Mouse (Mus musculus) spleen, adult 2 months (tissue): ENCODE measurements at regions not wholly inside any gene's neighbourhood (a gene's known extent, or its start where the extent isn't known, plus 50 kb on each side); places are given as distances from the start of the nearest gene placed in this dataset.

Source experiments
- CTCF ChIP-seq: fragments of 200-500 bp; IDR thresholded peaks from 2 replicates; pipeline ENCODE4 v1.5.1; 2011; ENCODE audit warnings: mild to moderate bottlenecking, inconsistent platforms; ENCODE audit not compliant: insufficient read depth, insufficient read length, insufficient replicate concordance; ENCODE audit errors: extremely low read depth
- POLR2A ChIP-seq: fragments of 200-500 bp; IDR thresholded peaks from 2 replicates; pipeline ENCODE4 v1.6.1; 2011; ENCODE audit warnings: low read depth, low read length, inconsistent platforms

- no peak for TF ChIP-seq CTCF
- no peak for TF ChIP-seq POLR2A
Measured at GRCm38 (mm10) chr2:101083813-101084212, 540.7 kb upstream of the Rag2 start.
